Comparison of ENCODE assay signal across 8 mouse cellular contexts in the genomic region with DNA sequence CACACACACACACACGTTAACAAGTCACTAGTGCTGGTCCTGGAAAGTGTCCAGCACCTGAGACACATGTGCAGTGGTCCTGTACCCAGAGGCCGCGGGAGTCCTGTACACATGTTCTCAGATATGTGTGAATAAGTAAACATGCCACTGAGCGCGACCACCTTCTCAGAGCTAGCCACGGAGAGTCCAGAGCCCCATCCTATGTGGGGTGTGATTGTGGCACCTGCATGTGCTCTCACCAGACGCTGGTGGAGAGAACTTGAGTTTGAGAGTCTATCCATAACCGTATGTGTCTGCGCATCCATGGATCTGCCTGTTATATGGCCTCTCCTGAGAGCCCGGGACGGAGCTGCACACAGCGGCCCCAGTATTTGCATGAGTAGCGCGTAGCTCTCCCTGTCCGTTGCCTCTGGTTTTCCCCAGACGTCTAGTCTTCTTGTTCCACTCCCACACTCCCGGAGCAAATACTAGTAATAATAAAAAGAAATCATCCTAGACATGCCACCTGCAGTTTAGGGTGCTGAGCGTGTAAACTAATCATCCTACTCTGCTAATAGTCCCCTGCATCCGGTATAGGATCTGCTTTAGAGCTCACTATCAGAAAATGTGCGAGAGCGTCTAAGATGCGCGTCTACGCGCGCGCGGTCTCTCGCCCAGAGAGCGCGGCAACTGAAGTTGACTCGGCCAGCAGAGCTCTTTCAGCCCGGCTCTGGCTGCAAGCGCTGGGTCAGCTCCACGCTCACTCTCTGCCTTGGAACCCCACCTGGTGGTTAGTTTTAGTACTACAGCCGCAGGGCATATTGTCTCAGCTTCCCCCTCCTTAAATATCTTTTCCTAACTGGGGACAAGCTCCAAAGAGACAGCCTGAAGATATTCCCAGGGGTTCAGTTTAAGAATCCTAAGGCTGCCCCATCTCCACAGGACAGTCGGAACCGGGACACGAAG. TPM values are rescaled to one million over a fixed set of nuclear protein-coding genes. Genes with fewer than 3 reads are reported as not detected.
DNase-seq lines count a peak whose midpoint lies in the region; ATAC-seq and TF ChIP-seq lines count a peak whose summit lies in the region.

No protein-coding gene starts in this region.

- intact Hi-C loops in heart, postnatal 36 days (cut with DNase I) = loop anchor here (1.0 to 10.0 kb wide), 9 partner anchors 51 to 545 kb away; partner anchors contain the start of gene Spr

- DNase-seq in MEL-GATA-1-ER (ENCODE audit: extremely low read depth, low read depth) = peak; percentile 38
- DNase-seq in cerebellum, adult 18-20 months = peak; percentile 80 to 87
- DNase-seq in heart, postnatal 36 days = peak; percentile 90 to 94
- DNase-seq in layer of hippocampus, adult 18-20 months (ENCODE audit: low spot score in 2 of 2) = peak; percentile 73 to 93
- peak; percentile 85 for DNase-seq in lung, adult 2 months
- DNase-seq in ovary, postnatal 10 days (ENCODE audit: low spot score) = peak; percentile 80
- DNase-seq in thymus, postnatal 25 days = peak; percentile 70

- ATAC-seq in forebrain, embryonic 16.5 days = peak; percentile 72

- peak; percentile 66 for TF ChIP-seq CTCF in lung, adult 2 months (IDR thresholded peaks at IDR 0.05; ENCODE audit: insufficient read depth, low read length)

- peak overlapping the region; percentile 46 for H3K4me2 ChIP-seq in forebrain, embryonic 16.5 days (ENCODE audit: low read length)

- peaks cover 46% of the 10 kb centered on the region for H3K4me1 ChIP-seq in forebrain, embryonic 16.5 days (replicated peaks; ENCODE audit: control insufficient read depth, insufficient read depth, low read length)
- peaks cover 8% of the 10 kb centered on the region for H3K4me1 ChIP-seq in lung, adult 2 months (ENCODE audit: control insufficient read depth, insufficient read depth, low read length)

- H3K27me3 ChIP-seq in forebrain, embryonic 16.5 days (replicated peaks; ENCODE audit: control insufficient read depth, insufficient read depth, low read length) = peaks cover 32% of the 10 kb centered on the region

- no peaks in the 10 kb centered on the region for H3K9me3 ChIP-seq in forebrain, embryonic 16.5 days (ENCODE audit: control insufficient read depth, low read length)

- no peak overlapping the region for H3K27ac ChIP-seq in forebrain, embryonic 16.5 days (ENCODE audit: low read length)

- no peak for TF ChIP-seq POLR2A in lung, adult 2 months (IDR thresholded peaks at IDR 0.05; ENCODE audit: borderline replicate concordance, extremely low read depth, low read depth, low read length)

- no peaks in the 10 kb centered on the region for H3K36me3 ChIP-seq in forebrain, embryonic 16.5 days (ENCODE audit: control insufficient read depth, insufficient read depth)

- WGBS in forebrain, embryonic 16.5 days = 4% methylated on average over 39 of the region's 39 CpGs
- 6% methylated on average over 39 of the region's 39 CpGs for WGBS in lung, adult 2 months

- H3K4me3 ChIP-seq in forebrain, embryonic 16.5 days (replicated peaks; ENCODE audit: low read length) = peak overlapping the region; percentile 20; the same call in 1 of the 2 replicates
- no peak overlapping the region for H3K4me3 ChIP-seq in lung, adult 2 months (replicated peaks; ENCODE audit: extremely low read depth, low read depth, low read length)

- H3K9ac ChIP-seq in forebrain, embryonic 16.5 days (replicated peaks; ENCODE audit: low read depth, low read length) = no peak overlapping the region

RNA-seq across cellular contexts. Expression of gene Cyp26b1, which starts 3.7 kb away (rescaled TPM):
- polyA plus RNA-seq in forebrain, embryonic 16.5 days (2015; fragmentation: Nextera tagmentation; extraction: Ambion mirVana) = 3.6 and 6.2 TPM in 2 replicates
- 10 to 100 TPM in 1 of 2 experiments, 1 to 10 TPM in 1; 6.0 to 16.9 TPM for total RNA-seq in heart, postnatal 36 days (2021)
- 1 to 10 TPM; 7.2 to 7.8 TPM for total RNA-seq in layer of hippocampus, adult 18-20 months (2021)
- 4.1 and 8.6 TPM in 2 replicates for polyA plus RNA-seq in lung, adult 2 months (2012; rRNA removed)

Comparison
In these comparisons a context has a peak if more than half of its experiments do, and no peak if none do; other contexts are left out.
1. DNase-seq: peak in every context shown above with its lines; median percentile 92 in heart, postnatal 36 days; 85 in lung, adult 2 months; 84 in cerebellum, adult 18-20 months; 83 in layer of hippocampus, adult 18-20 months; 80 in ovary, postnatal 10 days; 70 in thymus, postnatal 25 days; 38 in MEL-GATA-1-ER.